Mouse (Mus musculus) neutrophil, adult 5-6 weeks (primary cell): ENCODE measurements around the gene 6030408B16Rik. TPM values are rescaled to one million over a fixed set of nuclear protein-coding genes. Genes with fewer than 3 reads are reported as not detected.

Experiments used
- ATAC-seq: fragments of 151-379, 151-347 bp; 2 replicates; pipeline ENCODE4 v1.8.0; 2017; ENCODE audit warnings: mild to moderate bottlenecking, moderate TSS enrichment; ENCODE audit not compliant: insufficient number of reproducible peaks, poor library complexity, low FRiP score, severe bottlenecking; ENCODE audit errors: extremely low read depth
- total RNA-seq: library from RNA; stranded (forward); fragments of 200-1000 nt; gene quantifications from 2 replicates; pipeline ENCODE4 v1.2.3, GENCODE M21; 2017

Gene 6030408B16Rik
- total RNA-seq, 1 experiment from 2014 or later, result 0.70 TPM

GRCm38 (mm10) chr15:101294028-101294894, 1.2 kb downstream of the 6030408B16Rik start:
- ATAC-seq, result no peak

DNA sequence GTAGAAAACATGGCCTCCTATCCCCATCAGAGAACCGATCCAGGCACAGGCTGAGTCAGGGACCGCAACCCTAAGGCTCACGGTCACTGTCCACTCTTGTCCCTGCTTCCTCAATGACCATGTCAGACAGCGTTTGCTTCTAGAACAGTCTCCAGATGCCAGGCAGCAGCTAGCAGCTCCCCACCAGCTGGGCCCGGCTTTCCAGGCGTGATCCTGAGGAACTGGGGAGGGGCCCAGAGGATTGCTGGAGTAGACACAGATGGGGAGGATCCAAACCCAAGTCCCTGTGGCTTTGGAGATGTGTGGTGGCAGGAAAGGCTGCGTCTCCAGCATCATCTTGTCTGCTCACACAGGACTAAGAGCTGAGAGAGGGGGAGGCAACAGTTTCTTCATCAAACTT, 2.1 kb downstream of the 6030408B16Rik start:
- no peak for ATAC-seq

GRCm38 (mm10) chr15:101295616-101296015, 2.6 kb downstream of the 6030408B16Rik start:
- ATAC-seq, result no peak

DNA sequence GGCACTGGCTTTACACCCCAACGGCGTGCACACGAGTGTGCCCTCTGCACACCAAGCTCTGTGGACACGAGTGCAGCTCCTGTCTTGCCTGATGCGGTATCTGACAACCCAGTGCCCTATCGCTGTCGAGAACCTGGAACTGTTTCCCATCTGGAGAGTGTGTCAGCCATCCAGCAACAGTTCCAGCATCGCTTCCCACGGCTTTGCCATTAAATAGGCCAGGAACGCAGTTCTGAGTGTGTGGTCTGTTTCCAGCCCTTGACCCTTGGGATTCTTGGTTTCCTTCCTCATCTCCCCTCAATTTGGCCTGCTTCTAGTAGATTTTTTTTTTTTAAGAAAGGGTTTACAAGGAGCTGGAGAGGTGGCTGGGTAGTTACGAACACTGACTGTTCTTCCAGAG, 3.1 kb downstream of the 6030408B16Rik start:
- ATAC-seq, result no peak

DNA sequence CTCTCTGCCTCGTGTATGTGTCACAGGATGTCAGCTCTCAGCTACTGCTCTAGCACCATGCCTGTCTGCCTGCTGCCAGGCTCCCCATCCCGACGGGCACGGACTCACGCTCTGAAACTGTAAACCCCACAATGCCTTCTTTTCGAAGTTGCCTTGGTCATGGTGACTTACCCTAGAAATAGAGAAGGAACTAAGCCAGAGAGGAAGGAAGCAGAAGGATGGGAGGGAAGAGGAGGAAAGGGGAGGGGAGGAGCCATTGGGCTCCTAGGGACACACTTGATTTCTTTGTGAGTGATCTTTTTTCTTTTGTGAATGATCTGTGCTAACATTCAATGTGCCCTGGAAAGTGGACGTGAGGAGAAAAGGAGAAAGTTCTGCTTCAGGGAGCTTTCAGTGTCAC, 5.0 kb downstream of the 6030408B16Rik start:
- no peak for ATAC-seq

DNA sequence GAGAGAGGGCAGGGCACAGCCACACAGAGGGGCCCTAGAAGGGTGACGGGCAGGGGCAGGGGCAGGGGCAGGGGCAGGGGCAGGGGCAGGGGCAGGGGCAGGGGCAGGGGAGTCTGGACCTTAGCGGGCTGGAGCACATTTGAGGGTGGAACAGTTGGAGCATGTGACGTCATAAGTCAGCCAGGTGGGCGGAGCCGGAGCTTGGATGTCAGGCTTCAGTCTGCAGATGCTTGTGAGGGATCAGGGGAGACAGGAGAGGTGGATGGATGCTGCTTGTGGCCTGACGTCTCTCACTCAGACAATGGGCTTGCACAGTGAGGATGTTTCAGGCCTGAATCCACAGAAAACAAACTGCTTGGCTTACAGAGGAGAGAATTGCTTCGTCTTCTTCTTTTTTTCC, 5.5 kb downstream of the 6030408B16Rik start:
- ATAC-seq, result no peak

- ATAC-seq, result no peak
These were observed 6.5 kb downstream of the 6030408B16Rik start for GRCm38 (mm10) chr15:101299480-101299960.

DNA sequence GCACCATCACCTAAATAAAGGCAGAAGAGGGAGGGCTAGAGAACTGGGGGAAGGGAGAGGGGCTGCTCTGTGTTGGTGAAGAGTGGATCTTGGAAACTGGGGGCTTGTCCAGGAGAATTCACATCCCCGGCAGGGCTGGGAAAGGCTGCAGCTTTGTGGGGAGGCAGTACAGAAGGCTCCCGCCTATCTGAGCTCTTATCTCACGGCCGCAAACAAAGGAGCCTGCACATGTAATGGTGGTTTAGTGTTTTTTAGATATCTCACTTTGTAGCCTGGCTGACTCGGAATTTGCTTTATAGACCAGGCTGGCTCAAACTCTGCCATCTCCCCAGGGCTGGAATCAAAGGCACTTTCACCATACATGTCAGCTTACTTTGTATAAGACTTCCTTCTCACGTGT, 7.1 kb downstream of the 6030408B16Rik start:
- ATAC-seq, result no peak

DNA sequence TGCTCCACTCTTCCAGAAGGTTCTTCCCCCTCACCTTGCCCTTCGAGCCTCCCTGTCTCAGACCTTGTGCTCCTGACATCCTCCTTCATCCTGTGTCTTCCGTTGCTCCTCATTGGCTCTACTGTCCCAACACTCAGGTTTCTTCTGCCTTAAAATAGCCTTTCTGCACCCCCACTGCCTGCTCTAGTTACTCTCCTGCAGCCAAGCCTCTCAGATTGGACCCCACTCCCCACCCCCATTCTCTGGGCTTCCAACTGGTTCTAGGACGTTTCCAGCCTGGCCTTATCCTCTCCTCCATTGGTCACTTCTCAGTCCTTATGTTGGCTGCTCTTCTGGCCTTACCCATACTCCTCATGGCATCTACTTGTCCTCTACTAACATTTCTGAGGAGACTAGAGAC, 9.2 kb downstream of the 6030408B16Rik start:
- ATAC-seq, result no peak

- no peak for ATAC-seq
These were observed 10.8 kb downstream of the 6030408B16Rik start for GRCm38 (mm10) chr15:101303830-101304229.

GRCm38 (mm10) chr15:101306459-101306858, 13.4 kb downstream of the 6030408B16Rik start:
- ATAC-seq, result no peak

- ATAC-seq, result no peak
These were observed 15.7 kb downstream of the 6030408B16Rik start for GRCm38 (mm10) chr15:101308440-101309348.

DNA sequence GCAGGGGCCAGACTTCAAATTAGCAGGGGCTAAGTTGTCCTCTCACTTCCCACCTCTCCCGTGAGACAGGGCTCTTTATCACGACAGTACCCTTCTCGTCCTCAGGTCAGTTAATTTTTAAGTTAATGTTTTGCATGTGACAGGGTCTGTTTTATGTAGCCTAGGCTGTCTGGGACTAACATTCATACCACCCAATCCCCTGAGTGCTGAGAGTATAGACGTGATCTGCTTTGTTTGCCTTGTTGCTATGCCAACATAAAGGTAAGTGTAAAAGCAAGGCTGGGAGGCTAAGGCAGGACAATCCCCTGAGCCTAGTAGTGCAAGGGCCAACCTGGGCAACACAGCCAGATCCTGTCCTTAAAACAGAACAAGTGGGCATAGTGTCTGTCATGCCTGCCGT, 16.5 kb downstream of the 6030408B16Rik start:
- ATAC-seq, result no peak

- ATAC-seq, result no peak
These were observed 18.2 kb downstream of the 6030408B16Rik start for GRCm38 (mm10) chr15:101311087-101311770.

- ATAC-seq, result no peak
These were observed 19.0 kb downstream of the 6030408B16Rik start for GRCm38 (mm10) chr15:101312006-101312405.

DNA sequence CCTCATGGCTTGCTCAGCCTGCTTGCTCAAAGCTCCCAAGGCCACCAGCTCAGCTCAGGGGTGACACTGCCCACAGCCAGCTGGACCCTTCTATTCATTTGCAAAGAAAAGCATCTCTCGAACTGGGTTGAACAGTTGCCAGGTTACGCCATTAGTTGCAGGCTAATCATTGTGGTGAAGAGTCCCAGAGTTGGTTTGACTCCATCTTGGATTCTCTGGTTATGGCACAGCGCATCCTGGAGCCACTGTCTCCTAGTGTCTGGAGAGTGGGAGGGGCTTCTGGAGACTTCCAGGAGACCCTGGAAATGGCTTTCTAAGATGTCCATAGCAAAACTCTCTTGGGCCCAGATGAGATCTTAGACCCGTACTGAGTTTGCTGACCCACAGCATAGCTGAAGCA, 22.4 kb downstream of the 6030408B16Rik start:
- ATAC-seq, result no peak

- peak; percentile 85 for ATAC-seq
These were observed 22.8 kb downstream of the 6030408B16Rik start for GRCm38 (mm10) chr15:101315832-101316231.

DNA sequence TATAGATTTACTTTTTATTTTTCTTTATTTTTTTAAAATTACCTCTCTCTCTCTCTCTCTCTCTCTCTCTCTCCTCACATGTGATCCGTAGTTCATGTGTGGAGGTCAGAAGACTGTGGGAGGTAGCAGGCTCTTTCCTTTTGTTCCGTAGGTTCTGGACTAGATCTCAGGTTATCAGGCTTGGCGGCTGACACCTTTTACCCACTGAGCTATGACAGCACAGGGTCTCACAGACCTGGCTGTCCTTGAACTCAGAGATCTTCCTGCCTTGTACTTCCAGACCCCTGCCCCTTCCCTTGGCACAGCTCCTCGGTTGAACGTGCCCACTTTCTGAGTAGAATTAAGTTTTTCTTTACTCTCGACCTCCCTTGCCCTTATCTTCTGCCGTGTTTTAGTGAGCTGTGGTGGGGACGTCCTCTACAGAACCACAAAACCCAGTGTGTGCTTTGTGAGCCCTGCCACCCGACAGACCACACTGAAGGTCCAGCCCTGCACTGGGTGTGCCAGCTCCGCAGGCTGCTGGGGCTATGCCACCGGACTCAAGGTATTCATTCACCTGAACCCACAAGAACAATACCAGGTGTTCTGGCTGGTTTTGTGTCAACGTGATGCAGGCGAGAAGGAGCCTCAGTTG, 23.4 kb downstream of the 6030408B16Rik start:
- ATAC-seq, result no peak
